Comparison of ENCODE assay signal across 17 mouse cellular contexts in the genomic region with DNA sequence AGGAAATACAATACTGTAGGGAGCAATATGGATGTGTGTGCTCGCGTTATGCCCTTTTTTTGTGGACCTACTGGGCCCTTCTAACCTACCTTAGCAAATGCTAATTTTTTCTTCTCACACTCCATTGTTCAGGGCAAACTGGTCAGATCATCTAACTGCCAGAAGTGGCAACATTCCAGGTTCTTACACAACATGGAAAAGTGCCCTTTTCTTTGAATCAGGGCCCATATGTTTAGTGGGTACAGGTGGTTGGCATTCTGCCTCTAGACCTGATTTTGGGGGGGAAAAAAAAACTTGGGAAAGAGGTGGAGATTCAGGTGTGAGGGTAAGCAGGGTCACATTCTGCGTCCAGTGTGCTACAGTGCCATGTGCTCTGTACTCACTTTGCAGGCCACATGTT. TPM values are rescaled to one million over a fixed set of nuclear protein-coding genes. Genes with fewer than 3 reads are reported as not detected.
DNase-seq lines count a peak whose midpoint lies in the region; ATAC-seq and TF ChIP-seq lines count a peak whose summit lies in the region.
"Had no signal": no experiment of that assay in that cellular context is flagged by ENCODE, and none has a peak within 500 bp of the region (broad histone marks: within the 10 kb centered on the region; RNA-seq: fewer than 3 reads in every experiment).

No protein-coding gene starts in this region.

- H3K27me3 ChIP-seq in cerebellum, adult 2 months (ENCODE audit: control insufficient read depth, insufficient read depth, low read length), result no peaks in the 10 kb centered on the region
- no peaks in the 10 kb centered on the region for H3K27me3 ChIP-seq in neural tube, embryonic 15.5 days (replicated peaks)
- H3K27me3 ChIP-seq: heart, embryonic 13.5 days; limb, embryonic 12.5 days had no signal

- no peaks in the 10 kb centered on the region for H3K9me3 ChIP-seq in neural tube, embryonic 15.5 days (replicated peaks)
- H3K9me3 ChIP-seq: forebrain, embryonic 10.5 days; heart, embryonic 13.5 days; limb, embryonic 12.5 days had no signal

- TF ChIP-seq CTCF in cerebellum, adult 2 months (IDR thresholded peaks at IDR 0.05; ENCODE audit: borderline replicate concordance, insufficient read depth, low read depth, low read length), result no peak

- H3K36me3 ChIP-seq in neural tube, embryonic 15.5 days, result peaks cover 84% of the 10 kb centered on the region

- no peak overlapping the region for H3K4me3 ChIP-seq in cerebellum, adult 2 months (replicated peaks; ENCODE audit: insufficient read depth, low read depth, low read length)
- H3K4me3 ChIP-seq in neural tube, embryonic 15.5 days (replicated peaks), result no peak overlapping the region
- H3K4me3 ChIP-seq: forebrain, embryonic 10.5 days; heart, embryonic 13.5 days; limb, embryonic 12.5 days had no signal

- peaks cover 7% of the 10 kb centered on the region; the same call in 1 of the 2 replicates for H3K4me1 ChIP-seq in cerebellum, adult 2 months (ENCODE audit: control insufficient read depth, insufficient read depth, low read length)
- H3K4me1 ChIP-seq in neural tube, embryonic 15.5 days, result no peaks in the 10 kb centered on the region
- H3K4me1 ChIP-seq: forebrain, embryonic 10.5 days; heart, embryonic 13.5 days; limb, embryonic 12.5 days had no signal

- WGBS in cerebellum, adult 2 months, result 61% methylated on average over 3 of the region's 3 CpGs
- 89% methylated on average over 3 of the region's 3 CpGs for WGBS in neural tube, embryonic 15.5 days

- H3K4me2 ChIP-seq in neural tube, embryonic 15.5 days, result no peak overlapping the region
- H3K4me2 ChIP-seq: heart, embryonic 13.5 days; hindbrain, embryonic 14.5 days; limb, embryonic 12.5 days had no signal

- ATAC-seq in cerebellum, adult (ENCODE audit: insufficient number of reproducible peaks, low FRiP score, low TSS enrichment), result no peak
- ATAC-seq in neural tube, embryonic 15.5 days (ENCODE audit: low FRiP score), result no peak

- no peak for TF ChIP-seq POLR2A in cerebellum, adult 2 months (IDR thresholded peaks at IDR 0.05; ENCODE audit: borderline replicate concordance, insufficient read depth, low read length)

- H3K9ac ChIP-seq in neural tube, embryonic 15.5 days (replicated peaks), result no peak overlapping the region
- H3K9ac ChIP-seq: heart, embryonic 13.5 days; hindbrain, embryonic 14.5 days; liver, embryonic 14.5 days had no signal

- H3K27ac ChIP-seq in cerebellum, adult 2 months (ENCODE audit: insufficient read depth, low read length), result no peak overlapping the region
- H3K27ac ChIP-seq in neural tube, embryonic 15.5 days (replicated peaks), result no peak overlapping the region
- H3K27ac ChIP-seq: forebrain, embryonic 10.5 days; heart, embryonic 13.5 days; hindbrain, embryonic 14.5 days; limb, embryonic 12.5 days; liver, embryonic 14.5 days had no signal

- DNase-seq in cerebellum, adult 18-20 months, result peak; percentile 53 to 58
- DNase-seq in adipocyte (ENCODE audit: low spot score), result peak; percentile 60
- peak; percentile 32 to 67 for DNase-seq in cerebellum, adult 2 months
- peak; percentile 35 for DNase-seq in lung, postnatal 14 days
- no peak for DNase-seq in spleen, postnatal 36 days (ENCODE audit: low spot score in 2 of 2)
- DNase-seq: adrenal gland, postnatal 36 days; gastrocnemius, postnatal 10 days; kidney, adult 9 months had no signal

RNA-seq across cellular contexts. Expression of gene Ghrl, which starts 2.1 kb away (rescaled TPM):
- 0.73 and 1.4 TPM in 2 replicates for polyA plus RNA-seq in cerebellum, adult 2 months (2012; rRNA removed)
- polyA plus RNA-seq in neural tube, embryonic 15.5 days (2015; fragmentation: Nextera tagmentation; extraction: Ambion mirVana), result 1.1 and 1.9 TPM in 2 replicates
- polyA plus RNA-seq: forebrain, embryonic 10.5 days; heart, embryonic 13.5 days; lung, embryonic 16.5 days; midbrain, postnatal 0 days had no signal

RNA-seq across cellular contexts. Expression of gene Tatdn2, which starts 20.7 kb away (rescaled TPM):
- 28.9 and 31.0 TPM in 2 replicates for polyA plus RNA-seq in cerebellum, adult 2 months (2012; rRNA removed)
- 0.96 and 1.4 TPM in 2 replicates for polyA plus RNA-seq in neural tube, embryonic 15.5 days (2015; fragmentation: Nextera tagmentation; extraction: Ambion mirVana)

RNA-seq across cellular contexts. Expression of gene Sec13, which starts 23.0 kb away (rescaled TPM):
- 108 and 114 TPM in 2 replicates for polyA plus RNA-seq in cerebellum, adult 2 months (2012; rRNA removed)
- polyA plus RNA-seq in neural tube, embryonic 15.5 days (2015; fragmentation: Nextera tagmentation; extraction: Ambion mirVana), result 194 and 214 TPM in 2 replicates

Comparison
In these comparisons a context has a peak if more than half of its experiments do, and no peak if none do; other contexts are left out.
1. DNase-seq: peak in cerebellum, adult 18-20 months (2 of 2), adipocyte (single experiment), cerebellum, adult 2 months (2 of 2) and lung, postnatal 14 days (single experiment); none in spleen, postnatal 36 days (0 of 2).
2. RNA of gene Tatdn2, which starts 20.7 kb away (polyA plus RNA-seq): 28.9 to 31.0 TPM in cerebellum, adult 2 months; 0.96 to 1.4 TPM in neural tube, embryonic 15.5 days; every median in the first group is over 10 times any median in the second.